Mouse (Mus musculus) midbrain, embryonic 16.5 days (tissue): Measurements from ENCODE around the gene Bricd5. TPM values are rescaled to one million over a fixed set of nuclear protein-coding genes. Genes with fewer than 3 reads are reported as not detected.
A peak's percentile ranks its signal among the peaks of the same experiment; 100 is the strongest.

Experiments used
- ATAC-seq: fragments of 200-750 bp; cut with Nextera tagmentation; 2 replicates; pipeline ENCODE4 v1.8.0; 2017; ENCODE audit warnings: moderate TSS enrichment
- H3K27ac ChIP-seq: fragments of 300-500 bp; sonication (generic); 2 replicates; pipeline ENCODE4 v1.5.1; 2014; ENCODE audit warnings: mild to moderate bottlenecking, low read length, mixed read lengths
- H3K27me3 ChIP-seq: fragments of 300-500 bp; sonication (generic); 2 replicates; pipeline ENCODE4 v1.6.1; 2014; ENCODE audit warnings: low read depth, low read length, mixed read lengths; ENCODE audit not compliant: control insufficient read depth, insufficient read depth
- H3K36me3 ChIP-seq: fragments of 300-500 bp; sonication (generic); 2 replicates; pipeline ENCODE4 v1.6.1; 2014; ENCODE audit warnings: mild to moderate bottlenecking, low read length, moderate library complexity, mixed read lengths; ENCODE audit not compliant: control insufficient read depth, insufficient read depth
- H3K4me1 ChIP-seq: fragments of 300-500 bp; sonication (generic); 2 replicates; pipeline ENCODE4 v1.6.1; 2014; ENCODE audit warnings: mild to moderate bottlenecking, low read length, mixed read lengths; ENCODE audit not compliant: control insufficient read depth, insufficient read depth
- H3K4me2 ChIP-seq: fragments of 300-500 bp; sonication (generic); 2 replicates; pipeline ENCODE4 v1.6.1; 2014; ENCODE audit warnings: mild to moderate bottlenecking, low read length, mixed read lengths
- H3K4me3 ChIP-seq: fragments of 300-500 bp; sonication (generic); 2 replicates; pipeline ENCODE4 v1.5.1; 2014; ENCODE audit warnings: low read depth, mild to moderate bottlenecking, low read length, moderate library complexity, mixed read lengths
- H3K9ac ChIP-seq: fragments of 300-500 bp; sonication (generic); 2 replicates; pipeline ENCODE4 v1.6.1; 2014; ENCODE audit warnings: low read depth, low read length, mixed read lengths
- H3K9me3 ChIP-seq: fragments of 300-500 bp; sonication (generic); replicated peaks from 2 replicates; pipeline ENCODE4 v1.6.1; 2014; ENCODE audit warnings: mild to moderate bottlenecking, low read length, mixed read lengths; ENCODE audit not compliant: control insufficient read depth, poor library complexity, severe bottlenecking
- WGBS: fragments of 180-500 bp; shearing (Covaris S2); extraction: QIAGEN DNeasy Blood & Tissue Kit; methylation state at CpG from one replicate; pipeline ENCODE4 v1.1.7; 2014; 5-methylcytosine and 5-hydroxymethylcytosine counted together
- polyA plus RNA-seq: library from polyadenylated mRNA; unstranded; fragments of >200 nt; fragmentation: Nextera tagmentation; extraction: Ambion mirVana; gene quantifications from 2 replicates; pipeline ENCODE4 v1.2.1, GENCODE M21; 2015

Bricd5 gene
- polyA plus RNA-seq, 1 experiment from 2014 or later, result 0.40 TPM

- Histone ChIP-seq H3K4me1 (no peaks in the 10 kb centered on the region), H3K4me2 (no peak overlapping the region), H3K27ac (no peak overlapping the region), H3K9ac (no peak overlapping the region), H3K9me3 (no peaks in the 10 kb centered on the region), H3K4me3 (no peak overlapping the region), H3K36me3 (peaks cover 36% of the 10 kb centered on the region), H3K27me3 (no peaks in the 10 kb centered on the region)
- WGBS, result 94% methylated on average over 8 of the region's 8 CpGs
- ATAC-seq, result no peak
Observed at GRCm38 (mm10) chr17:24440377-24440776, 33.3 kb upstream of the Bricd5 start.

DNA sequence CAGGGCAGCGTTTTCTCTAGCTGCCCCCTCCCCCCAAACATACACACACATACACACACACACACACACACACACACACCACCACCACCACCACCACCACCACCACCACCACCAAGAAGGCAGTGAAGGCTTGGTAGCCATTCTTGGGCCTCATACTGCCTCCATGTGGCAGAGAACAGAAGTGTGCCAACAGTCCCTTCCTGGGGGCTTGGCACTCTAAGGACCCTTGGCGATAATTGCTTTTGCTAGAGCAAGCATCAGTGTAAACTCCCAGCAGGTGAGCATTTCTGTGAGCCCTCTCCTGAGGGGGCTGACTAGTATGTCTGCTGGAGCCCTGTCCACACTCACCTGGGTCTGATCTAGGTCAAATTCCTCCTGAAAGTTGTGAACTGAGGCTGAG lies 32.5 kb upstream of the Bricd5 start:
- H3K36me3 ChIP-seq, result peaks cover 43% of the 10 kb centered on the region
- no peak overlapping the region for H3K4me3 ChIP-seq
- H3K9me3 ChIP-seq, result no peaks in the 10 kb centered on the region
- WGBS, result 49% methylated on average over 2 of the region's 2 CpGs
- no peaks in the 10 kb centered on the region for H3K4me1 ChIP-seq
- no peak overlapping the region for H3K9ac ChIP-seq
- no peak for ATAC-seq
- H3K27me3 ChIP-seq, result no peaks in the 10 kb centered on the region
- H3K4me2 ChIP-seq, result no peak overlapping the region
- no peak overlapping the region for H3K27ac ChIP-seq

GRCm38 (mm10) chr17:24442107-24442506 lies 31.6 kb upstream of the Bricd5 start:
- no peak overlapping the region for H3K4me2 ChIP-seq
- ATAC-seq, result no peak
- no peaks in the 10 kb centered on the region for H3K9me3 ChIP-seq
- no peaks in the 10 kb centered on the region for H3K4me1 ChIP-seq
- H3K27ac ChIP-seq, result no peak overlapping the region
- H3K9ac ChIP-seq, result no peak overlapping the region
- H3K27me3 ChIP-seq, result no peaks in the 10 kb centered on the region
- H3K4me3 ChIP-seq, result no peak overlapping the region
- H3K36me3 ChIP-seq, result peaks cover 52% of the 10 kb centered on the region
- 93% methylated on average over 14 of the region's 14 CpGs for WGBS

DNA sequence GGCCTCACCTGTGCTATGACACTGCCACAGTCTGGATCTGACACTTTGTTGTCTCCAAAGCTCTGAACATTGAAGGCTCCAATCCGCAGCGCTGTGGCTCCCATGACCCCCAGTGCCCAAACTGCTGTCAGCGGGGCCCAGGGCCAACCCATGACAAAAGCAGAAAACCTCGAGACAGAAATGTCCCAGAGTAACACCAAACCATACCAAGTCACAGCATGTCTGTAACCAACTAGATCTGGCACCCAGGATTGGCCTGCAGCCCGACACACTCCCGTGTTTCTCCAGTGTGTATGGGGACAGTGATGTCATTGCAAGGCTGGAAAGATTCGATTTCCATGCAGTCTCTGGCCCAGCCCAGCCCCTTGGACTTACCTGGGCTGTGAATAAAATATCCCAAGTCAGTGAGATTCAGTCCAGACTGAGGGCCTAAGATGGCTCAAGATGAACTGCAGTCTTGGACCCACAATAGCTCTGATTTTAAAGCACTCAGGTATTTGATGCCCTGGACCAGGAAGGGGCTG lies 31.0 kb upstream of the Bricd5 start, which contains the start of gene Dnase1l2:
Dnase1l2 (minus strand) TSS at position 474 of the 524 bp plus-strand sequence.
- Histone ChIP-seq H3K36me3 (peaks cover 56% of the 10 kb centered on the region), H3K9me3 (no peaks in the 10 kb centered on the region), H3K4me2 (no peak within 1 kb of the TSS), H3K27ac (no peak within 1 kb of the TSS), H3K9ac (no peak within 1 kb of the TSS), H3K27me3 (no peaks in the 10 kb centered on the region), H3K4me1 (no peaks in the 10 kb centered on the region), H3K4me3 (no peak within 1 kb of the TSS)
- no peak for ATAC-seq
- 82% methylated on average over 7 of the region's 7 CpGs for WGBS

- Histone ChIP-seq H3K9me3 (no peaks in the 10 kb centered on the region), H3K4me3 (no peak overlapping the region), H3K4me1 (no peaks in the 10 kb centered on the region), H3K27me3 (no peaks in the 10 kb centered on the region), H3K27ac (no peak overlapping the region), H3K9ac (no peak overlapping the region), H3K4me2 (no peak overlapping the region), H3K36me3 (peaks cover 62% of the 10 kb centered on the region)
- WGBS, result 95% methylated on average over 4 of the region's 4 CpGs
- ATAC-seq, result no peak
Observed at GRCm38 (mm10) chr17:24443409-24443808, 30.3 kb upstream of the Bricd5 start.

DNA sequence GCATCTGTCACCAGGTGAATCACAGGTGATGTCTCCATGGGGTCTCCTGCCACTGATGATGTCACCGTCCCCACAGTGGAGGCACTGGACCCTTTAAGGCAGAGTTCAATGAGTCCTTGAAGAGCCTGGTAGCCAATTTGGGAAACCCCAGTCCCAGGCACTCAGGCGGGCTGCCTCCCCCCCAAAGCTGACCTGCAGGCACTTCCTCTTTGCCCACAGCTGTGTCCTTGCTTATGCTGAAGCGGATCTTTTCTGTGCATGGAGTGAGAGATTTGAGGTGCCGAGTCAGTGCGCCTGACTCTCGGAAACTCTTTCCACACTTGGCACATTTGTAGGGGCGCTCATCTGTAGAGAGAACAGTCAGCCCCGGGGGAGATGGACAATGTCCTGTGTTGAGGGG lies 27.1 kb upstream of the Bricd5 start:
- Histone ChIP-seq H3K27ac (no peak overlapping the region), H3K36me3 (peaks cover 75% of the 10 kb centered on the region), H3K4me3 (no peak overlapping the region), H3K9ac (no peak overlapping the region), H3K4me1 (no peaks in the 10 kb centered on the region), H3K9me3 (no peaks in the 10 kb centered on the region), H3K4me2 (no peak overlapping the region), H3K27me3 (no peaks in the 10 kb centered on the region)
- ATAC-seq, result no peak
- 95% methylated on average over 8 of the region's 8 CpGs for WGBS

DNA sequence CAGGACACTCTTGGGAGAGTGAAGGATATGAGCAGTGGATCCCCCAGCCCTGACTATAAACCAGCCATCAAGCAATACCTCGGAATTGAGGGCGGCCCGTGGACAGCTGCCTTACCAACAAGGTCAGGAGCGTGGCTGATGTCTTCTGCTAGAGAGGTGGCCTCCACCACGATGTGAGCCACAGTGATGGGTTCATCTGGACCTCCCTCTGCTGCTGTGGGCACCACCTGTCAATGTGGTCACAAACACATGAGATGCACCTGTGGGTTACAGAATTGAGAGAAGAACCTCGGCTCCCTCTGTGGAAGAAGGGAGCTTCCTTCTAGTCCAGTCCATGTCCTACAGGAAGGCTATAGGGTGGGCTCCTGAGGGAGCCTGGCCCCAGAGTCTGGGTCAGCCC lies 24.2 kb upstream of the Bricd5 start:
- no peak for ATAC-seq
- no peak overlapping the region for H3K9ac ChIP-seq
- no peaks in the 10 kb centered on the region for H3K27me3 ChIP-seq
- H3K4me1 ChIP-seq, result peaks cover 14% of the 10 kb centered on the region
- WGBS, result 98% methylated on average over 6 of the region's 6 CpGs
- H3K4me2 ChIP-seq, result no peak overlapping the region
- peaks cover 56% of the 10 kb centered on the region for H3K36me3 ChIP-seq
- H3K9me3 ChIP-seq, result no peaks in the 10 kb centered on the region
- no peak overlapping the region for H3K27ac ChIP-seq
- H3K4me3 ChIP-seq, result no peak overlapping the region

DNA sequence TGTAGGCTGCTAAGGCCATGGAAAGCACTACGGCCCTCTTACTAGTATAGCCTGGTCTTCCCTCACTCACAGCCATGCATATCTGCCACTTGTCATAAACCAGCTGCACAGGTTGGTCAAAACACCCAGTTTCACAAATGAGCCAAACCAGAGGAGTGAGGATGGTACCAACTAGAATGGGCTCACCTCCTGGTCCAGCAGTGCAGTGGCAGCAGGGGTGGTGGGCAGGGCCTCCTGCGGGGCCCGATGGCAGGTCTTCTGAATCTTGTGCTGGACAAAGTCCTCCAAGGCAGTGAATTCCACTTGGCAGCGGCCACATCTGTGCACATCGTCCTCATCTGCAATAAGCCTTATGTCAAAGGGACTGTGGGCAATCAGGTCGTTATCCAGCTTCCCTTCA lies 22.5 kb upstream of the Bricd5 start:
- WGBS, result 95% methylated on average over 6 of the region's 6 CpGs
- no peak overlapping the region for H3K9ac ChIP-seq
- peaks cover 14% of the 10 kb centered on the region for H3K4me1 ChIP-seq
- ATAC-seq, result no peak
- H3K4me2 ChIP-seq, result no peak overlapping the region
- no peak overlapping the region for H3K27ac ChIP-seq
- H3K36me3 ChIP-seq, result peaks cover 42% of the 10 kb centered on the region
- H3K4me3 ChIP-seq, result no peak overlapping the region
- no peaks in the 10 kb centered on the region for H3K9me3 ChIP-seq
- H3K27me3 ChIP-seq, result no peaks in the 10 kb centered on the region

DNA sequence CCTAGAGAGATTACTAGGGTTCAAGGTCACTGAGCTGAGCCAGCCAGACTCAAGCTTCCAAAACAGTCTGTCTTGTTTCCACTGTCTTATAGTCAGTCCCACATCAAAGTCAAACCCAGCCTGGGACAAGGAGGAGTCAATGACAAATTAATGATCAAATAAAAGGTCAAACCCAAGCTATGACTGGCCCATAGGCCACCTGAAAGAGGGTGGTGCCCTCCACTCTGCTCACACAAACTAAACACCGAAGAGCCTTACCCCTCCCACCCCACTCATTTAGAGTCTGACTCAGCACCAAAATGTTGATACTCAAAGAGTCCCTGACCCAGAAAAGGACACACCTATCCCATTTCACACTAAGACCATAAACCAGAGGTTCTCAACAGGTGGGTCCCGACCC lies 20.3 kb upstream of the Bricd5 start:
- WGBS, result 91% methylated on average over 2 of the region's 2 CpGs
- Histone ChIP-seq H3K27me3 (no peaks in the 10 kb centered on the region), H3K4me2 (peak overlapping the region; percentile 78), H3K4me3 (no peak overlapping the region), H3K9me3 (no peaks in the 10 kb centered on the region), H3K36me3 (peaks cover 23% of the 10 kb centered on the region), H3K4me1 (peaks cover 14% of the 10 kb centered on the region), H3K9ac (no peak overlapping the region), H3K27ac (no peak overlapping the region)
- ATAC-seq, result no peak
